Mouse (Mus musculus): ENCODE measurements around the gene Ankrd39.
A peak's percentile ranks its signal among the peaks of the same experiment; 100 is the strongest.

DNA sequence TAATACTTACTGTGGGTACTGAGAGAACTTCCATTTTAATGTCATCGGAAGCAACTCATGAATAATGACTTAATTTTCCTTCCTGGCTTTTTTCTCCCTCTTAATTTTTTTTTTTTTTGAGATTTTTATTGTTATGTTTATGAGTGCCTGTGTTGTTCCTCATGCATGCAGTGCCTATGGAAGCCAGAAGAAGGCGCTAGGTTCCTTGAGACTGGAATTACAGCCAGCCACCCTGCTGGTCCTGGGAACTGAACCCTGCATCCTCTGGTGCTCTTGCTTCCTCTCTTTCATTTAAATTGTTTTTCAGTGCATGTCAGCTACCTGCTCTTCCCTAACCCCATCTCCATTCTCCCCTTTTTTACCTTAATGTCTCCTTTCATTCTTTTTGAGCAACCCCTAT lies 33.5 kb downstream of the Ankrd39 start:
- TF ChIP-seq POLR2A (IDR thresholded peaks at IDR 0.05; ENCODE audit: borderline replicate concordance, extremely low read depth, low read depth, low read length): no peak
- TF ChIP-seq CTCF (IDR thresholded peaks at IDR 0.05; ENCODE audit: insufficient read depth, low read length): peak; percentile 53

All from lung, adult 2 months (tissue).